19 mouse cellular contexts compared by ENCODE assay signal in genomic region chr12:110882291-110882690, GRCm38 (mm10). TPM values are rescaled to one million over a fixed set of nuclear protein-coding genes. Genes with fewer than 3 reads are reported as not detected.
DNase-seq lines count a peak whose midpoint lies in the region; ATAC-seq and TF ChIP-seq lines count a peak whose summit lies in the region.
"Had no signal": no experiment of that assay in that cellular context is flagged by ENCODE, and none has a peak within 500 bp of the region (broad histone marks: within the 10 kb centered on the region; RNA-seq: fewer than 3 reads in every experiment).

No protein-coding gene starts in this region.

- no peak overlapping the region for H3K4me3 ChIP-seq in gastrocnemius, adult 2 months
- H3K4me3 ChIP-seq in lung, adult 2 months (replicated peaks; ENCODE audit: extremely low read depth, low read depth, low read length): no peak overlapping the region
- H3K4me3 ChIP-seq: embryonic facial prominence, embryonic 12.5 days; forebrain, embryonic 12.5 days; heart, embryonic 13.5 days; hindbrain, embryonic 12.5 days; liver, embryonic 12.5 days; neural tube, embryonic 12.5 days had no signal

- TF ChIP-seq CTCF in gastrocnemius, adult 2 months (IDR thresholded peaks at IDR 0.05): peak; percentile 35; the same call in 1 of the 2 replicates
- peak; percentile 20; the same call in 1 of the 2 replicates for TF ChIP-seq CTCF in lung, adult 2 months (IDR thresholded peaks at IDR 0.05; ENCODE audit: insufficient read depth, low read length)

- 85% methylated on average over 7 of the region's 7 CpGs for WGBS in lung, adult 2 months

- no peak overlapping the region for H3K27ac ChIP-seq in gastrocnemius, adult 2 months
- H3K27ac ChIP-seq: embryonic facial prominence, embryonic 12.5 days; forebrain, embryonic 12.5 days; heart, embryonic 13.5 days; hindbrain, embryonic 12.5 days; liver, embryonic 12.5 days; neural tube, embryonic 12.5 days had no signal

- DNase-seq in gastrocnemius, adult 2 months: no peak
- no peak for DNase-seq in gastrocnemius, postnatal 25 days
- no peak for DNase-seq in lung, adult 2 months
- no peak for DNase-seq in lung, adult 18-20 months
- DNase-seq in ES-CJ7 (ENCODE audit: low read depth, low spot score): peak; percentile 93
- no peak for DNase-seq in urinary bladder, postnatal 25 days (ENCODE audit: low spot score)
- DNase-seq: adrenal gland, adult 2 months; cerebellum, adult 11-12 months; gastrocnemius, postnatal 14 days; kidney, postnatal 14 days; retina, postnatal 1 day; thymus, postnatal 25 days had no signal

- intact Hi-C loops in gastrocnemius, adult 2 months (cut with DNase I): no loop called here

- ATAC-seq in megakaryocyte progenitor cell, adult 5-6 weeks (replicated peaks; ENCODE audit: poor library complexity): 0 out of 2 replicates have a peak, but pooled peaks have one; percentile 42
- ATAC-seq: liver, embryonic 12.5 days had no signal

- H3K4me1 ChIP-seq in lung, adult 2 months (ENCODE audit: control insufficient read depth, insufficient read depth, low read length): no peaks in the 10 kb centered on the region
- H3K4me1 ChIP-seq: embryonic facial prominence, embryonic 12.5 days; forebrain, embryonic 12.5 days; heart, embryonic 13.5 days; hindbrain, embryonic 12.5 days; neural tube, embryonic 12.5 days had no signal

- TF ChIP-seq POLR2A in lung, adult 2 months (IDR thresholded peaks at IDR 0.05; ENCODE audit: borderline replicate concordance, extremely low read depth, low read depth, low read length): no peak

RNA-seq across cellular contexts. Expression of gene Cinp, which starts 6.7 kb away (rescaled TPM):
- 10 to 100 TPM; 21.8 to 24.8 TPM for total RNA-seq in gastrocnemius, adult 2 months (2021)
- 10 to 100 TPM; 28.4 to 29.1 TPM for total RNA-seq in gastrocnemius, postnatal 25 days (2021)
- polyA plus RNA-seq in lung, adult 2 months (2012; rRNA removed): 30.2 and 34.8 TPM in 2 replicates
- 50.2 and 53.2 TPM in 2 replicates for total RNA-seq in megakaryocyte progenitor cell, adult 5-6 weeks (2015)
- 74.6 and 100 TPM in 2 replicates for total RNA-seq in megakaryocyte progenitor cell, adult 5-6 weeks (2017)

RNA-seq across cellular contexts. Expression of gene Tecpr2, which starts 6.8 kb away (rescaled TPM):
- 1 to 10 TPM; 2.4 TPM for total RNA-seq in gastrocnemius, adult 2 months (2021)
- 1 to 10 TPM; 1.9 to 3.1 TPM for total RNA-seq in gastrocnemius, postnatal 25 days (2021)
- 5.2 and 5.3 TPM in 2 replicates for polyA plus RNA-seq in lung, adult 2 months (2012; rRNA removed)
- total RNA-seq in megakaryocyte progenitor cell, adult 5-6 weeks (2015): 4.7 and 5.0 TPM in 2 replicates
- total RNA-seq in megakaryocyte progenitor cell, adult 5-6 weeks (2017): 6.8 and 7.4 TPM in 2 replicates

RNA-seq across cellular contexts. Expression of gene Zfp839, which starts 32.2 kb away (rescaled TPM):
- 1 to 10 TPM; 7.0 to 7.7 TPM for total RNA-seq in gastrocnemius, adult 2 months (2021)
- total RNA-seq in gastrocnemius, postnatal 25 days (2021): 1 to 10 TPM; 5.0 to 5.4 TPM
- polyA plus RNA-seq in lung, adult 2 months (2012; rRNA removed): 5.2 and 5.7 TPM in 2 replicates
- total RNA-seq in megakaryocyte progenitor cell, adult 5-6 weeks (2015): 5.1 and 5.5 TPM in 2 replicates
- total RNA-seq in megakaryocyte progenitor cell, adult 5-6 weeks (2017): 4.6 and 6.2 TPM in 2 replicates

RNA-seq across cellular contexts. Expression of gene Mok, which starts 41.6 kb away (rescaled TPM):
- total RNA-seq in gastrocnemius, adult 2 months (2021): under 1 TPM; 0.20 to 0.22 TPM
- not detected for total RNA-seq in gastrocnemius, postnatal 25 days (2021)
- polyA plus RNA-seq in lung, adult 2 months (2012; rRNA removed): 4.2 and 4.7 TPM in 2 replicates
- 1.0 and 2.1 TPM in 2 replicates for total RNA-seq in megakaryocyte progenitor cell, adult 5-6 weeks (2015)
- 2.0 and 2.2 TPM in 2 replicates for total RNA-seq in megakaryocyte progenitor cell, adult 5-6 weeks (2017)
